Mouse (Mus musculus) heart, postnatal 0 days (tissue): ENCODE results near the gene Dlg2.

Source experiments
- CTCF ChIP-seq: IDR thresholded peaks from 2 replicates; pipeline ENCODE4 v1.5.1; 2016; ENCODE audit warnings: antibody characterized with exemption, control low read depth, low read depth
- EP300 ChIP-seq: IDR thresholded peaks from 2 replicates; pipeline ENCODE4 v1.6.1; 2016; ENCODE audit warnings: antibody characterized with exemption, low read depth

- TF ChIP-seq CTCF (no peak), EP300 (no peak)
Observed at GRCm38 (mm10) chr7:90456149-90456844, 20.2 kb upstream of the Dlg2 start.
